Mouse (Mus musculus) kidney, postnatal 0 days (tissue): ENCODE results near the gene Ccdc40. TPM values are rescaled to one million over a fixed set of nuclear protein-coding genes. Genes with fewer than 3 reads are reported as not detected.
"Not testable (repeated sequence)": the region's sequence is repeated elsewhere in the genome, so short reads cannot be mapped to it uniquely, and the experiment has no call there.

Experiments
- ATAC-seq: fragments of 200-750 bp; cut with Nextera tagmentation; replicated peaks from 2 replicates; pipeline ENCODE4 v1.8.0; 2017; ENCODE audit warnings: low read depth, moderate number of reproducible peaks, moderate TSS enrichment, moderate library complexity; ENCODE audit not compliant: low FRiP score
- DNase-seq: peaks from one replicate; pipeline ENCODE4 v3.0.0-alpha.2; 2016; ENCODE audit warnings: low spot score
- H3K27ac ChIP-seq: fragments of 300-500 bp; sonication (generic); 2 replicates; pipeline ENCODE4 v1.5.1; 2014; ENCODE audit warnings: mild to moderate bottlenecking
- H3K27me3 ChIP-seq: fragments of 300-500 bp; sonication (generic); 2 replicates; pipeline ENCODE4 v1.6.1; 2014; ENCODE audit warnings: low read length, mixed read lengths; ENCODE audit not compliant: insufficient read depth
- H3K36me3 ChIP-seq: fragments of 300-500 bp; sonication (generic); 2 replicates; pipeline ENCODE4 v1.6.1; 2014; ENCODE audit warnings: low read length, mixed read lengths; ENCODE audit not compliant: insufficient read depth
- H3K4me1 ChIP-seq: fragments of 300-500 bp; sonication (generic); replicated peaks from 2 replicates; pipeline ENCODE4 v1.6.1; 2014; ENCODE audit warnings: antibody characterized with exemption, low read length, mixed read lengths; ENCODE audit not compliant: insufficient read depth
- H3K4me2 ChIP-seq: fragments of 300-500 bp; sonication (generic); 2 replicates; pipeline ENCODE4 v1.6.1; 2014; ENCODE audit warnings: mild to moderate bottlenecking, low read length, moderate library complexity, mixed read lengths
- H3K4me3 ChIP-seq: fragments of 300-500 bp; sonication (generic); replicated peaks from 2 replicates; pipeline ENCODE4 v1.5.1; 2014; ENCODE audit warnings: low read depth, low read length
- H3K9ac ChIP-seq: fragments of 300-500 bp; sonication (generic); 2 replicates; pipeline ENCODE4 v1.6.1; 2014; ENCODE audit warnings: low read depth, low read length
- H3K9me3 ChIP-seq: fragments of 300-500 bp; sonication (generic); replicated peaks from 2 replicates; pipeline ENCODE4 v1.6.1; 2016; ENCODE audit warnings: low read length, inconsistent platforms, mixed read lengths
- CTCF ChIP-seq: IDR thresholded peaks from 2 replicates; pipeline ENCODE4 v1.5.1; 2016; ENCODE audit warnings: antibody characterized with exemption, low read depth, mild to moderate bottlenecking, moderate library complexity
- WGBS: fragments of 180-500 bp; shearing (Covaris S2); extraction: QIAGEN DNeasy Blood & Tissue Kit; methylation state at CpG from one replicate; pipeline ENCODE4 v1.1.7; 2014; 5-methylcytosine and 5-hydroxymethylcytosine counted together
- polyA plus RNA-seq: library from polyadenylated mRNA; unstranded; fragments of >200 nt; fragmentation: Nextera tagmentation; extraction: Ambion mirVana; gene quantifications from 2 replicates; pipeline ENCODE4 v1.2.1, GENCODE M21; 2015

Ccdc40 gene
- polyA plus RNA-seq, 1 experiment from 2014 or later, result 4.0 TPM

DNA sequence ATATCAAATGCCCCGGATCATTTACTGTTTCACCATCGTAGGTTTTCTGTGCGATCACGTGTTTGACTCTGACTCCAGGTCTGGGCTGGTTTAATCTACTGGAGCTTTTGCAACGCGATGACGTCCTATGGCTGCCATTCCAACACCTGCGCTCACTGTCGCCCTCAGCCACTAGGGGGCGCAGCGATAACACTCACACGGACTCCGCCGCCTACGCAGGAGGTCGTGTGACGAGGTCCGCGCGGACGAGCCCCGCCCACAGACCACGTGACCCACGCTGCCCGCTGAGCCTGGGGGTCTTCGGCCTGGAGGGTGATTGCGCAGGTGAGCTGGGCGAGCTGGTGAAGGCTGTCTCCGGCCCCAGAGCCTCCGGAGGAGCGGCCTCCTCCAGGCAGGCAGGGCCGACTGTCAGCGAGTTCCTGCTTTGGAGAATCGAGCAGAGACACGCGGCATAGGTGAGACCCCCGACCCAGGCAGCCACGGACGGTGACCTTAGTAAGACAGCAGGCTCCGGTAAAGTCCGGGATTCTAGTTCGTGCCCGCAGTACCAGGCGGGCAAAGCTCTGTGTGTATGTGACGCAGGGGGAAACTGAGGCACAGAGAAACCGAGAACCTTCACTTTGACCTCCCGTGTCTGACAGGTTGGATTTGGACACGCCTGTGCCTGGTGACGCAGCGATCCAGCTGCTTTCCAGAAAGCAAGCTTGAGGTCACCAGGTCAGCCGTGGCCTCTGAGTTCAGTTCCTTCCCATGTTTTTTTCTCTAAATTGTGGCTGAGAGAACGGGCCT, 39.6 kb downstream of the Ccdc40 start, which contains the start of gene Gaa:
TSS of gene Gaa (plus strand) at position 120 of the 789 bp plus-strand sequence.
- 0 out of 2 replicates have a peak, but pooled peaks cover 3% of the 10 kb centered on the region for H3K36me3 ChIP-seq
- peak within 1 kb of the TSS; percentile 48 for H3K27ac ChIP-seq
- peak within 1 kb of the TSS; percentile 73 for H3K9ac ChIP-seq
- no peaks in the 10 kb centered on the region for H3K9me3 ChIP-seq
- WGBS, result 3% methylated on average over 52 of the region's 52 CpGs
- H3K27me3 ChIP-seq, result no peaks in the 10 kb centered on the region
- peak; percentile 100 for TF ChIP-seq CTCF
- H3K4me1 ChIP-seq, result no peaks in the 10 kb centered on the region
- DNase-seq, result peak; percentile 93
- peak within 1 kb of the TSS; percentile 99 for H3K4me2 ChIP-seq
- peak within 1 kb of the TSS; percentile 67 for H3K4me3 ChIP-seq
- peak; percentile 68 for ATAC-seq

DNA sequence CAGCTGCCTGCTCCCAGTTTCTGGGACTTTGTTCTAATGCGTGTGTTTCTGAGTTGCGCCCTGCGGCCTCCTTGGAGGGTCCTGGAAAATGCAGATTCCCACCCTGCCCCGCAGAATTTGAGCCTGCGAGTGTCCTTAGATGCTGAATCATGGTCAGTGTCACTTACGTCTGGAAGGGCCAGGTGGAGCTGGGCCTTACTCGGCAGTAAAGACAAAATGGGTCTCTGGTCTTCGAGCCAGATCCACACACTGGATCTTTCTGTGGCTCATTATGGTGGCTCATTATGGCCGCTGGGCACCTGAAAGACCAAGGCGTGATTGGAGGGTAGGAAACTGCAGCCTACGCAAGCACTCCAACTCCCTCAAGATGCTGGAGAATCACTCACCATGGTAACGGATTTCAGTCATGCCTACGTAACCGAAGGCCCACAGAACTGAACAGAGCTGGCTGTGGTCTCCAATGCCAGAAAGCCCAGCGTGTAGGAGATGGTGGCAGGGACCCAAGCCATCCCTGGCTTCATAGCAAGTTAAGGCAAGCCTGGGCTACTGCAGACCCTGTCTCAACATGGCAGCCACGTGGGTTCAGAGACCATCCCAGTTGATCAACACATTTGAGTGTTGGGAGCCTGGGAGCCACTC, 40.3 kb downstream of the Ccdc40 start:
- H3K4me2 ChIP-seq, result peak overlapping the region; percentile 99
- H3K27me3 ChIP-seq, result no peaks in the 10 kb centered on the region
- TF ChIP-seq CTCF, result no peak
- H3K36me3 ChIP-seq, result 0 out of 2 replicates have a peak, but pooled peaks cover 3% of the 10 kb centered on the region
- ATAC-seq, result no peak
- H3K9ac ChIP-seq, result peak overlapping the region; percentile 73
- no peak overlapping the region; the same call in 1 of the 2 replicates for H3K27ac ChIP-seq
- WGBS, result 75% methylated on average over 16 of the region's 16 CpGs
- H3K9me3 ChIP-seq, result no peaks in the 10 kb centered on the region
- no peak for DNase-seq
- no peaks in the 10 kb centered on the region for H3K4me1 ChIP-seq
- peak overlapping the region; percentile 67 for H3K4me3 ChIP-seq

DNA sequence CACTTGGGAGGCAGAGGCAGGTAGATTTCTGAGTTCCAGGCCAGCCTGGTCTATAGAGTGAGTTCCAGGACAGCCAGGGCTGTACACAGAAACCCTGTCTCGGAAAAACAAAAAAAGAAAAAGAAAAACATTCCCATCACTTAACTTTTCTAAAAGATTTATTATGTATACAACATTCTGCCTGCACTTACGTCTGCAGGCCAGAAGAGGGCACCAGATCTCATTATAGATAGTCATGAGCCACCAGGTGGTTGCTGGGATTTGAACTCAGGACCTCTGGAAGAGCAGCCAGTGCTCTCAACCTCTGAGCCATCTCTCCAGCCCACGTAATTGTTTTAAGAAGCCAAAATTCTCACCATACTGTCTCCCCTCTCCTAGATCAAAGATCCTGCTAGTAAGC, 44.1 kb downstream of the Ccdc40 start:
- peak; percentile 72 for TF ChIP-seq CTCF
- not testable (repeated sequence) for H3K4me2 ChIP-seq, H3K27ac ChIP-seq, H3K4me3 ChIP-seq, H3K9me3 ChIP-seq, H3K9ac ChIP-seq, H3K4me1 ChIP-seq, ATAC-seq, DNase-seq, H3K27me3 ChIP-seq
- WGBS, result 68% methylated on average over 3 of the region's 3 CpGs
- peaks cover 14% of the 10 kb centered on the region; the same call in 1 of the 2 replicates for H3K36me3 ChIP-seq

DNA sequence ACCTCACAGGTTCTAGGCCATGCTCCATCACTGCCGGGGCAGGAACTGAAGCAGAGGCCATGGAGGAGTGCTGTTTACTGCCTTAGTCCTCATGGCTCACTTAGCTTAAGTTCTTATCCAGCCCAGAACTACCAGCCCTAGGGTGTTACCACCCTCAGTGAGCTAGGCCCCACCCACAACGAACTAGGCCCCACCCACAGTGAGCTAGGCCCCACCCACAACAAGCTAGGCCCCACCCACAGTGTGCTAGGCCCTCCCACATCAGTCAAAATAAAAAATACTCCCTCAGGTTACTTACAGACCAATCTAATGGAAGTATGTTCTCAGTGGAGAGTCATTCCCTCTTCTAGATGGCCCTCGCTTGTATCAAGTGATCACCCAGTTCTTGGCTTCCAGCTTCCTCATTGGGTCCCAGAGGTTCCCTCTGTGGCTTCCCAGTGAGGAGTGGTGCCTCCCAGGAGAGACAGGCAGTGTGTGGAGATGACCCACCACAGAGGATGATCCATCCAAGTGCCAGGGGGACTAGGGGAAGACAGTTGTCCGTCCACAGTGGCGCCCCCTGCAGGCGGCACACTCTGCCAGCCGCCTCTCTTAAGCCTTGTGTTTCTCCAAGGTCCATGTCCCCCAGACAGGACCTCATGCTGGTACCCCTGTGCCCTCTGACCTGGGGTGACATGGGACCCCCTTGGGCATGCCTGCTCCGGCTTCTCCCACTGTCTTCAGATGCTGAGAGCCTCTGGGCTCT, 45.0 kb downstream of the Ccdc40 start:
- Histone ChIP-seq H3K27me3 (no peaks in the 10 kb centered on the region), H3K27ac (no peak overlapping the region), H3K4me2 (no peak overlapping the region), H3K9ac (no peak overlapping the region), H3K4me1 (no peaks in the 10 kb centered on the region), H3K4me3 (no peak overlapping the region), H3K36me3 (peaks cover 14% of the 10 kb centered on the region; the same call in 1 of the 2 replicates), H3K9me3 (no peaks in the 10 kb centered on the region)
- DNase-seq (no peak), ATAC-seq (no peak)
- peak; percentile 37; the same call in 1 of the 2 replicates for TF ChIP-seq CTCF
- WGBS, result 91% methylated on average over 8 of the region's 8 CpGs

DNA sequence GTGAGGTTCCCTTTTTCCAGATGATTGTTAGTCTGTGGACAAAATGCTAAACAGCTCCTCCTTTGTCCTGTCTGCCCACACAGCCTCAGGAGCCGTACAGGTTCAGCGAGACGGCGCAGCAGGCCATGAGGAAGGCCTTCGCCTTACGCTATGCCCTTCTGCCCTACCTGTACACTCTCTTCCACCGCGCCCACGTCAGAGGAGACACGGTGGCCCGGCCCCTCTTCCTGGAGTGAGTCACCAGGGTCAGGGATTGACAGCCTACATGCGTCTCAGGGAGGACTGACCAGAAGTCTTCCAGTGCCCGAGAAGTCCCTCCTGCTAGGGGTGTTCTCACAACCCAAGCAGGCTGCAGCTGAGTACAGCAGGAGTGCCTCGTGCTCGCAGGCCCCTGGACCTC, 52.7 kb downstream of the Ccdc40 start:
- Histone ChIP-seq H3K27me3 (no peaks in the 10 kb centered on the region), H3K4me3 (no peak overlapping the region), H3K4me1 (no peaks in the 10 kb centered on the region), H3K27ac (no peak overlapping the region), H3K9ac (no peak overlapping the region), H3K4me2 (no peak overlapping the region), H3K36me3 (peaks cover 21% of the 10 kb centered on the region; the same call in 1 of the 2 replicates), H3K9me3 (no peaks in the 10 kb centered on the region)
- TF ChIP-seq CTCF, result no peak
- DNase-seq (no peak), ATAC-seq (0 out of 2 replicates have a peak, but pooled peaks have one; percentile 12)
- 76% methylated on average over 15 of the region's 15 CpGs for WGBS
